Mouse (Mus musculus): ENCODE results near the gene Ddb2. TPM values are rescaled to one million over a fixed set of nuclear protein-coding genes. Genes with fewer than 3 reads are reported as not detected.

Ddb2 gene
- 10.3 and 14.4 TPM in 2 replicates for polyA plus RNA-seq (2012; rRNA removed)

DNA sequence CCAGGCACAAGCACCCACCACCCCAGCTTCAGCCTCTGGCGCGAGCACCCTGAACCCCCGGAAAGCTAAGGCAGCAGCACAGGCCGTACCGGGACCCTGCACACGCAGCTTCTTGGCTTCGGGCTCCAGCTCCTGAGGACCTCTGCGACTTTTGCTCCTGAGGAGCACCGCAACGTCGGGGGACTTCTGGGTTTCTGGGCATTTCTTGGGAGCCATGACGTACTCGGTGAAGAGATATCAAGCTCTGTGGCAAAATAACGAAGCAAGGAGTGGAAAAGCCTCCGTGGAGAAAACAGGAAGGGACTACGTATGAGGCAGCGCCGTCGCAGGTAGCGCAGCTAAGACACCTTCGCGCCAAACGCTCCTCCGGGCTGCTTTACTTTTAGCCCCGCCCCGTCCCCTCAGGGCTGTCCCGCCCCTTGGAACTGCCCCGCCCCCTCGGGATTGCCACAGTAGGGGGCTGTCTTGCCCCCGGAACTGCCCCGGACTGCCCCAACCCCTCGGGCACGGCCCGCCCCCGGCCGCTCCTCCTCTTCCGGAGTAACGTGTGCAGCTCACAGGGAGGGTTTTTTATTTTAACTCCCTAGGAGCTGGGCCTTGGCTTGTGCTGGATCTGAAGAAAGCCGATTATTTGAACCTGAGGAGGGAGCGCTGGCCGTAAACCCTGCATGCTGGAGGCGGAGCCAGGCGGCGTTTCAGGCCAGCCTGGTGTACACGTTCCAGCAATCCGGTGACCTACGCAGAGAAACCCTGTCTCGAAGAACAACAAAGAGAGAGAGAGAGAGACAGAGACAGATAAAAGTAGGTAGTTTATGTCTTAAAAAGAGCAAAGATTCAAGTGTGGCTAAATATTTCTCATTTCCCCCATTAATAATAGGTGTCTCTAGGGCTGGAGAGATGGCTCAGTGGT, at the start of gene Ddb2:
Ddb2 (minus strand) TSS at position 382 of the 910 bp plus-strand sequence.
- peak; percentile 93 for DNase-seq (ENCODE audit: low read depth, low spot score)
- WGBS = 1% methylated on average over 48 of the region's 48 CpGs

DNA sequence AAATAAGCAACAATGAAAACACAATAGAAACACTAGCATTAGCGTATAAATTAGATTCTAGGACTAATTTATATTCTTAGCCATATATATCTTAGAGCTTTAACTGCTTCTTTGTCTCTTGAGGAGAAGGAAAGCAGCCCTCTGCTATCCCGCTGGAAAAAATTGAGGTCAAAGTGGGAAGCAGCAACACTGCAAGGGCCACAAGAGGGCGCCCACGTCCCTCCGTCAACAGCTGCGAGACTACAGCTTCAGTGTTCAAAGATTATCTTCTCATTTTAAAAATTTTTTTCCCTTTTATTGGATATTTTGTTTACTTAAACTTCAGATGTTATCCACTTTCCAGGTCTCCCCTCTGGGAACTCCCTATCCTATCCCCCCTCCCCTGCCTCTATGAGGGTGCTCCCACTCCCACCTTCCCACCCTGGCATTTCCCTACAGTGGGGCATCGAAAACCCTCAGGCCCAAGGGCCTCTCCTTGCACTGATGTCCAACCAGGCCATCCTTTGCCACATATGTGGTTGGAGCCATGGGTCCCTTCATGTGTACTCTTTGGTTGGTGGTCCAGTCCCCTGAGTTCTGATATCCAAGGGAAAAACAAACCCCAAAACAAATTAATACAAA, 49.2 kb upstream of the Ddb2 start:
- 12% methylated on average over 7 of the region's 7 CpGs for WGBS
- DNase-seq (ENCODE audit: low read depth, low spot score) = peak; percentile 65

DNA sequence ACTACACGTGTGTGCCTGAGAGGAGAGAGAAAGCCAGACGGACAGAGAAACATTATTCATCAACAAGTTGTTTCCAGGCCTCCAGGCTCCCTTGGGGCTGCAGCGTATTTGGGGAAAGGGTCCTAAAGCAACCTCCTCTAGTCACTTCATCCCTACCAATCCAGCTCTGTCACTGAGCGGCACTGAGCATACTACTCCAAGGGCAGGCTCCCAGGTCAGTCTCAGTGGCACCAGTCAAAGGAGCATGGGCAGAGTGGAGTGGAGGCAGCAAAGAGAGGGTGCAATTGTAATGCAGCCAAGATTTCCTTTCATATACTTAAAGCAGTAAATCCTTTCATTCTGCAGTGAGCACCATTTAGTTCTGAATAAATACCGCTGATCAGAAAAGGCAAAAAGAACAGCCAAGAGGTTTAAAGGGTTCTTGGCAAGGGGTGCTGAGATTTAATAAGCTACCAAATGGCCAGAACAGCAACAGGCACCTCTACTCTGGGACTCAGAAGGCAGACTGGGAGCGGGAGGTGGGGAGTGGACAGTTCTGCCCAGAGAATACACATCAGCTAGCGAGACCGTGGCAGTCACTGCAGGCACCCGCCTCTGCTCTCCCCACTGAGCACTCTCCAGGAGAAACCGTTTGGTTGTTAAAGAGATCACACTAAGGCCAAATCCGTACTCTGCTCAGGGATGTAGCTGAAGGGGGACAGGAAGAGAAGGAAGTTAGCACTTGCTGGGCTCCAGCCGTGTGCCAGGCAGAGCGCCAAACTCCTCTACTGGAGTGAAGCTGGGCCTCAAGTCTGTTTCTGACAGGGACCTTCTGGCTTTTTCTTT, 47.8 kb upstream of the Ddb2 start:
- 44% methylated on average over 13 of the region's 13 CpGs for WGBS
- DNase-seq (ENCODE audit: low read depth, low spot score) = no peak

- 75% methylated on average over 3 of the region's 3 CpGs for WGBS
Observed at GRCm38 (mm10) chr2:91283972-91284371, 47.2 kb upstream of the Ddb2 start.

GRCm38 (mm10) chr2:91281366-91281765, 44.6 kb upstream of the Ddb2 start:
- 37% methylated on average over 5 of the region's 5 CpGs for WGBS

More at GRCm38 (mm10) chr2:91283972-91284371, 47.2 kb upstream of the Ddb2 start:
- no peak for DNase-seq (ENCODE audit: low read depth, low spot score)

DNA sequence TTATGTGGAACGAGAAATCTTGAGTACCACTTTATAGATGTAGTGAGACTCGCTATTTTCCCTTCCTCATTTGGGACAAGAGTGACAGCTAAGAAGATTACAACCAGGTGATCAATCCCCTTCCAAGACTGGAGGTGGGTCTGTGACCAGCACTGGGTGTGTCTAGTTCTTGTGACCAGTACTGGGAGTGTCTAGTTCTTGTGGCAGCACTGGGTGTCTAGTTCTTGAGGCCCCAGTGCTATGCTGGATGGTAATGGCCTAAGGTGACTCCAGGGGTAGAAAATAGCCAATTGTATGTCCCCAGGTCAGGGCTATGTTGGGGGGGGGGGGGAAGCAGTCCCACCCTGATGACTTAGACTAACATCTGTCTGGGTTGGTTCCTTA, 42.6 kb upstream of the Ddb2 start:
- no peak for DNase-seq (ENCODE audit: low read depth, low spot score)
- WGBS = 12% methylated on average over 2 of the region's 2 CpGs

More at GRCm38 (mm10) chr2:91281366-91281765, 44.6 kb upstream of the Ddb2 start:
- DNase-seq (ENCODE audit: low read depth, low spot score) = peak; percentile 68

DNA sequence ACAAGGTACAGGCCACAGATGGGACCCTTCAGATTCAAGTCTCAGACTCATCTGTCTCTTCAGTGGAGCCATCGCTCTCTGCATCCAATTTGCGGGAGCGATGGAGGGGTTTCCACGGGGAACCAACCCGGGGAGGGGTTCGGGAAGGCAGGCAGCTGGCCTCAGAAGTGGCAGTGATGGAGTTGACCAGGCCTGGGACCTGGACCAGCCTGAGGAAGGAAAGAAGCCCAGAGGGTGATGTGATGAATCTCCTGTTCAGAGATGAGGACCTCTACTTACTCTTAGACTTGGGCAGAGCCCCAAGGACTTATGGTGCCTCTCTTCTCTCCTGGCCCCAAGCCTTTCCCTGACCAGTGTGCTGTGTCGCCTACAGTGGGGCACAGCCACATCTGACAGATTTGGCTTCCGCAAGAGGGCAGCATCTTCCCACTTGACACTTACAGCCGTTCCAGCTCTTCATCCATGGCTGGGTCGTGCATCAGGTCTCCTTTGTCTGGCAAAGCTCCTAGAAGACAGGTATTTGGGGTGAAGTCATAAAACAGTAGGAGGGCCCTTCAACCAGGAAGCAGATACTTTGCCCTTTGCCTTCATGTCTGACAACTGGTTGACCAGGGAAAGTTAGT, 42.1 kb upstream of the Ddb2 start:
- WGBS = 28% methylated on average over 10 of the region's 10 CpGs
- peak; percentile 62 for DNase-seq (ENCODE audit: low read depth, low spot score)

GRCm38 (mm10) chr2:91269687-91270133, 32.9 kb upstream of the Ddb2 start:
- 92% methylated on average over 8 of the region's 8 CpGs for WGBS

DNA sequence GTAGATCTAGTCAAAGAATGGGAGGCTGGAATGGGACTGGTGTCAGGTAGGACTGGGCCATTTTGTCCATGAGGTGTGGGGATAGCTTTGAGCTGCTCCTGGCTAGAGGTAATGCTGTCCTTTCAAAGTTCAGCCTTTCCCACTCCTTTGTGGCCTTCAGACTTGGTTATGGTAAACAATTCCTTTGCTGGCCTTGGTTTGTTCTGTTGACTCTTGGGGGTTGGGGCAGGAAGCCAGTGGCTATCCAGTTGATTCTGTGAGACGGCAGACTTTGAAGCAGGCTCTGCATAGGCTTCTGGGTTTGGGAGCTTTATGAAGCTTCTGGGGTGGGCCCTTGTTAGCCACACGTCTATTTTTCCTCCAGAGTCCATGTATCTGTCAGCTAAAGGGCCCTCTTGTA, 31.9 kb upstream of the Ddb2 start:
- no peak for DNase-seq (ENCODE audit: low read depth, low spot score)
- 36% methylated on average over 2 of the region's 2 CpGs for WGBS

More at GRCm38 (mm10) chr2:91269687-91270133, 32.9 kb upstream of the Ddb2 start:
- DNase-seq (ENCODE audit: low read depth, low spot score) = no peak

DNA sequence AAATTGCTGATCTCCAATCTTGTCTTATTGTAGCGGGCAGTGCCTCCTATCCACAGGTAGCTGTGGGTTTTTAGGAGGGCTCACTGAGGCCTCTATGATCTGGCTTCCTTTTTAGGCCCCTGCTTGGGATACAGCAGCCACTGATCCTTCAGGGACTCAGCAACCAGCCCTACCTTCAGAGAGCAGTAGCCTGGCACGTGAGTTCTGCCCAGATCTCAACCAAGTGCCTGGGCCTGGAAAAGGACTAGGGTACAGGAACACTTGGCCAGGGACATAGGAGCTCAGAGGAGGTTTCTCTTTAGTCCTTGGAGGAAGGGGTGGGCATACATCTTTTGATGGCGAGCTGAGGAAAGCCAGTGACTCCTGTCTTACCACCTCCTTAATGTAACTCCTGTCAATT, 31.3 kb upstream of the Ddb2 start:
- DNase-seq (ENCODE audit: low read depth, low spot score) = no peak
- WGBS = 92% methylated on average over 3 of the region's 3 CpGs

GRCm38 (mm10) chr2:91264711-91265681, 28.2 kb upstream of the Ddb2 start, which contains the start of gene Arfgap2:
Gene Arfgap2, plus strand, starts transcription at chr2:91264974.
- WGBS = under 1% methylated on average over 72 of the region's 72 CpGs

GRCm38 (mm10) chr2:91263692-91264660, 27.2 kb upstream of the Ddb2 start:
- DNase-seq (ENCODE audit: low read depth, low spot score) = no peak
- 88% methylated on average over 17 of the region's 17 CpGs for WGBS

More at GRCm38 (mm10) chr2:91264711-91265681, 28.2 kb upstream of the Ddb2 start, which contains the start of gene Arfgap2:
- DNase-seq (ENCODE audit: low read depth, low spot score) = peak; percentile 90

DNA sequence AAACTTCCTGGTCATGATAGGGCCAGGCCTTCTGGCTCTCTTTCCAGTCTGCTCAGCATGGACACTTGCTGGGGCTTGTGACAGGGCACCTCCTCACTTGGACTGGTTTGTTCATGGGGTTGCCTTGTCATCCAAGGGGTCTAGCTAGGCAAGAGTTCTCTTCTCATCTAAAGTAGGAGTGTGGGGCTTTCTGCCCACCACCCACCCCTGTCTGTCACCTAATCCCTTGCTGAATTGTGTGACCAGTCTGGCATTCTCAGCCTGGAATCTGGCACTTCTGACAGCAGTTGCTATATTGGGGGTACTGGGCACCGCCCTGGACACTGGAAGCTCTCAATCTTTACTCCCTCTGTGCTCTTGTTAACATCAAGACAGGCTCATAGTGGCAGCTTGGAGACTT, 22.7 kb upstream of the Ddb2 start:
- WGBS = 95% methylated on average over 1 of the region's 1 CpGs
- DNase-seq (ENCODE audit: low read depth, low spot score) = no peak

DNA sequence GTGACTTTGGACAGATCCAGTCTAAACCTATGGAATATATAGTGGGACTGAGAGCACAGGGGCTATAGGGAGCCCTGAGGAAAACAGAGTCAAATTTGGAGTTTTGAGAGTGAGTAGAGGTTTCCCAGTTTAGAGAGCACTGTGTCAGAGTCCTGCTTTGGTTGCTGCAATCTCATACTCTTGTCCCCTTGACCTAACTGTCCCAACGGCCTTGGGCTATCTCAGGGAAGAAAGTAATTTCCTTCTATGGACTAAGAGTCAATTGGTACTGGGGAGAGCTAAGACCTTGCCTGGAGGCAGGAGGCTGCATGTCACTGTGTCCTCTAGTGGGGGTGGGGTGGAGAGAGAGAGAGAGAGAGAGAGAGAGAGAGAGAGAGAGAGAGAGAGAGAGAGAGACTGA, 22.0 kb upstream of the Ddb2 start:
- WGBS = 74% methylated on average over 1 of the region's 1 CpGs
- no peak for DNase-seq (ENCODE audit: low read depth, low spot score)

DNA sequence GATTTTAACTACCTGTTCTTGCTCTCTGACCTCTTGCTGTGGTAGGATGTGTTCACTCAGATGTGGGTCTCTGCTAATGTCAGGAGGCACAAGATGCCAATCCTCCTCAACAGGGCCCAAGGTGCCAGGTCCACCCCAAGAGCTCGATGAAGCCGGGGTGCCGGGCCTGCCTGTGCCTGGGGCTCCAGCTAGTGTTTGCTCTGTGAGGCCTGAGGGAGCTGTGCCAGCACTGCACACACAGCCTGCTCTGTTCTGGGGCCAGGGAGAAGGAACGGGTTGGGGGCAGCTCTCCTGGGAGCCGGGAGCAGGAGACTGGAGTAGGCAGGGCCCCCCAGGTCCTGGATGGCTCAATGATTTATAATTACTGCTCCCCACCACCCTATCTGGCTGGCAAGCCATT, 21.3 kb upstream of the Ddb2 start:
- DNase-seq (ENCODE audit: low read depth, low spot score) = no peak
- WGBS = 49% methylated on average over 5 of the region's 5 CpGs

DNA sequence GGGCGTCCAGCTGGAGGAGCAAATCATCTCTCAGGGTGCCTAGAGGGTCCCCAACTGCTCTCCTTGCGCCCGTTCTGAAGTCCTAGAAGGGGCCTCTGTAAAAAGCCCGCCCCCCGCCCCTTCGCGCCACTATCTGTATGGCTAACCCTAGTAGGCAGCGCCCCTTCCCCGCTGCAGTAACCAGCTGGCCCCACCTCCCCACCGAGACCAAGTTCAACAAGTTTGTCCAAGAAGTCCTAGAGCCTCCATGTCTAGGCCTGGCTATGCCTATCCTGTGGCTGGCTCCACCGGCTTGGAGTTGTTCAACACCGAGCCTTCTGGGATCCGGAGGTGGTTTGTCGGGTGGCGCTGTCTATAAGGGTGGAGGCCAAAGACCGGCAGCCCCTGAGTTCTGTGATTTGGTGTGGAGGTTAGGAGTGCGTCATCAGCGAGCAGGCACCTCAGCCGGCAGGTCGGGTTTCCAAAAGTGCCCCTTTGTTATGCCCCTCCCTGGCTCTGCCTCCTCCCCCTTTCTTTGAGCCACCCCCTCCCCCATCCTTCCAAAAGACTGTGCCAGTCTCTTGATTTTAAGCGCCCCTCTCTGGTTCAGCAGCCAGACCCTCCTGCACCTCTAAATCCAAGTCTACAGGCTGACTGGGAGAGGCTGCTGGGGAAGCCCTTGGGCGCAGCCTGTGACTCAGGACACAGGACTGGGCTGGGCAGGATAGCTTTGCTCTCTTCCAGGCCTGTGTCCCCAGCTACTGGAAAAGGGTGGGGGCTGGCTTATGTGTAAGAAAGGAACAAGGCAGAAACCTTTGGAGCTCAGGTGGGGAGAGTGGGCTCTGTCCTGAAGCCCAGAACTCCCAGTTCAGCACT, 20.6 kb upstream of the Ddb2 start:
- WGBS = 6% methylated on average over 22 of the region's 22 CpGs
- no peak for DNase-seq (ENCODE audit: low read depth, low spot score)
